Mouse (Mus musculus): ENCODE measurements around the gene Gm48551. TPM values are rescaled to one million over a fixed set of nuclear protein-coding genes. Genes with fewer than 3 reads are reported as not detected.

Gene Gm48551
- polyA plus RNA-seq (2016; fragmentation: Nextera tagmentation; extraction: Ambion mirVana) = 4.0 and 4.8 TPM in 2 replicates

- 9% methylated on average over 54 of the region's 54 CpGs for WGBS
- Histone ChIP-seq H3K36me3 (peaks cover 33% of the 10 kb centered on the region), H3K27me3 (ENCODE audit: insufficient read depth, poor library complexity, severe bottlenecking) (no peaks in the 10 kb centered on the region), H3K9me3 (no peaks in the 10 kb centered on the region), H3K4me1 (replicated peaks) (peaks cover 26% of the 10 kb centered on the region), H3K4me3 (peak within 1 kb of the TSS; percentile 98), H3K27ac (peak within 1 kb of the TSS; percentile 91)
- DNase-seq (ENCODE audit: low spot score) = peak; percentile 98
These were observed at the start of gene Gm48551, which contains the start of gene Dohh for GRCm38 (mm10) chr10:81383802-81384604. Gene Gm48551 (plus strand): TSS chr10:81384466. Gene Dohh (plus strand): TSS chr10:81384428.

- peak; percentile 61 for DNase-seq (ENCODE audit: low spot score)
- peak overlapping the region; percentile 83 for H3K27ac ChIP-seq
- H3K27me3 ChIP-seq (ENCODE audit: insufficient read depth, poor library complexity, severe bottlenecking) = peaks cover 85% of the 10 kb centered on the region
- H3K4me3 ChIP-seq = peak overlapping the region; percentile 27
- H3K9me3 ChIP-seq = no peaks in the 10 kb centered on the region
- WGBS = 33% methylated on average over 19 of the region's 19 CpGs
- H3K36me3 ChIP-seq = no peaks in the 10 kb centered on the region
- H3K4me1 ChIP-seq (replicated peaks) = peaks cover 52% of the 10 kb centered on the region
These were observed 48.6 kb upstream of the Gm48551 start for GRCm38 (mm10) chr10:81335393-81336340.

DNA sequence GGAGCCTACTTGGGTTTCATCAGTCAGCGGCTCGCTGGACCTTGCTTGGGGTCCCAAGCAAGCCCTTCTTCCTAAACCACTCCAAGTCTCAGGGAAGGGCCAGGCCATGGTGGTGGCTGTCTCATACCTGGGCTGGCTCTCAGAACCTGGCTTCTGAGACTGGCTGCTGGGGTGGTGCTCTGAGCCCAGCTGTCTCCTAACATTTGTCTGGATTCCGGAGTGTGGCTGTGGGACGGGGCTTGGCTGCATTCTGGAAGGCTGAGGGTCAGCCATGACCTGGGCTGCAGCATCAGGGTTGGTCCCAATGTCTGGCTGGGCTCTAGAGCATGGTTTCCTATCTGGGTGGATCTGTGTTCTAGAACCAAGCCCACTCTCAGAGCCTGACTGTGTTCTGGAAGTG, 47.7 kb upstream of the Gm48551 start:
- WGBS = 93% methylated on average over 4 of the region's 4 CpGs
- Histone ChIP-seq H3K27me3 (ENCODE audit: insufficient read depth, poor library complexity, severe bottlenecking) (peaks cover 86% of the 10 kb centered on the region), H3K4me3 (no peak overlapping the region), H3K36me3 (no peaks in the 10 kb centered on the region), H3K27ac (peak overlapping the region; percentile 83; the same call in 1 of the 2 replicates), H3K4me1 (replicated peaks) (peaks cover 61% of the 10 kb centered on the region), H3K9me3 (no peaks in the 10 kb centered on the region)
- DNase-seq (ENCODE audit: low spot score) = no peak

DNA sequence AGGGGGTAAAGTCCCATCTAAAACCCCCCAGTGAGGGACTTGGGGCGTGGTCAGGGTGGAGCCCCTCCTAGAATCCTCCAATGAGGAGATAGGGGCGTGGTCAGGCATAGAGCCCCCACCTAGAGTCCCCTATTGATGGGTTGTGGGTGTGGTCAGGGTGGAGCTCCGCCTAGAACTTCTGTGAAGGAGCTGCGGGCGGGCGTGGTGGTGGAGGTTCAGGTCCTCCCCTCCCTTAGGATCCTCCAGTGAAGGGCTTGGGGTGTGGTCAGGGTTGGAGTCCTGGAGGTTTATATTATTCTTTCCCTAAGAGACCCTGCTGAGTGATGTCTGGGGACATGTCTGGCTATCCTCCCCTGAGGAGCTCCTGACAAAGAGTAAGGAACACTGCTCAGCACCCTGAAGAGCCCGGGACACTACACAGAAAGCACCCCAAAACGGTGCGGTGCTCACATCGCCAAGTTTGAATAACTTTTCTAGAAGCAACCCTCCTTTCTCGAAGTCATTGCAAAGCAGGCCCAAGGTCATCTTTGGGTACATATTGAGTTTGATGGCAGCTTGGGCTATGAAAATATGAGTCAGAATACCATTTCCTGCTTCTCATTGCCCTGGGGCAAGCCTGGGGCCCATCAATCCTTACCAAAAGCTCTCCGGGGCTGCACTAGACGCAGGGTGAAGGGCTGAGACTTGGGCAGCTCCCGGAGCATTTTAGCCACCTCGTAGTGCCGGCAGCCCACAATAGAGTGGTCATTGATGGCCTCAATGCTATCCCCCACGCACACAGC, 43.5 kb upstream of the Gm48551 start:
- Histone ChIP-seq H3K36me3 (peaks cover 8% of the 10 kb centered on the region), H3K4me3 (0 out of 2 replicates have a peak overlapping the region, but pooled peaks have one; percentile 5), H3K4me1 (replicated peaks) (peaks cover 42% of the 10 kb centered on the region), H3K27me3 (ENCODE audit: insufficient read depth, poor library complexity, severe bottlenecking) (peaks cover 89% of the 10 kb centered on the region), H3K9me3 (no peaks in the 10 kb centered on the region), H3K27ac (no peak overlapping the region)
- WGBS = 35% methylated on average over 17 of the region's 17 CpGs
- no peak for DNase-seq (ENCODE audit: low spot score)

DNA sequence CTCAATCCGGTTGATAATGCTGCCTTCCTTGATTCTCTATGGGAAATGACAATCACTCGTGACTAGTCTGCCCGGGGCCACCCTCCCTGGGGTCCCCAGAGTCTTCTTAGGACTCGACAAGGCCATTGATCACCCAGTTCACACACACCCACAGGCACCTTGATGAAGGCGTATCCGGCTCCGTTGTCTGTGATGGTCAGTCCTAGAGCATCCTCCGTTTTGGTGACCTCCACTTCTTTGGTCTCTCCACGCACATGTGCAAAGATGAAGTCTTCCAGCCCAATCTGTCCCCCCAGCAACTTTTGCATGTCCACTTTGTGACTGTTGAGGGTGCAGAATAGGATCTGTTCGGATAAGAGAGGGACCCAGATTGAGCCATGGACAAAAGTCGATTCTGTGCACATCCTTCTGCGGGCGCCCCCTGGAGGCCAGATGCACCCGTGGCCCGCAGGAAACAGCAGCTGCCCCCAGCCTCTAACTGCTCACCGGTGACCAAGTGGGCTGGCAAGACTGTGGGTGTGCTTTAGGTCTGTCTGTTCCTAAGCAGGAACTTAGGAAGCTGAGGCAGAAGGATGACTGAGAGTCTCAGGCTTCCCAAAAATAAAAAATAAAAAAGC, 42.8 kb upstream of the Gm48551 start:
- Histone ChIP-seq H3K4me3 (0 out of 2 replicates have a peak overlapping the region, but pooled peaks have one; percentile 5), H3K36me3 (peaks cover 15% of the 10 kb centered on the region), H3K27me3 (ENCODE audit: insufficient read depth, poor library complexity, severe bottlenecking) (peaks cover 91% of the 10 kb centered on the region), H3K9me3 (no peaks in the 10 kb centered on the region), H3K4me1 (replicated peaks) (peaks cover 41% of the 10 kb centered on the region), H3K27ac (no peak overlapping the region)
- DNase-seq (ENCODE audit: low spot score) = peak; percentile 74
- 32% methylated on average over 16 of the region's 16 CpGs for WGBS

- no peak for DNase-seq (ENCODE audit: low spot score)
- Histone ChIP-seq H3K4me1 (replicated peaks) (peaks cover 49% of the 10 kb centered on the region), H3K27ac (peak within 1 kb of the TSS; percentile 66; the same call in 1 of the 2 replicates), H3K27me3 (ENCODE audit: insufficient read depth, poor library complexity, severe bottlenecking) (peaks cover 91% of the 10 kb centered on the region), H3K9me3 (no peaks in the 10 kb centered on the region), H3K36me3 (peaks cover 26% of the 10 kb centered on the region), H3K4me3 (peak within 1 kb of the TSS; percentile 56)
- WGBS = 8% methylated on average over 58 of the region's 67 CpGs
These were observed 41.4 kb upstream of the Gm48551 start, which contains the start of gene Gipc3 for GRCm38 (mm10) chr10:81342686-81343505. Gene Gipc3 (minus strand): TSS chr10:81343266.

- no peak overlapping the region for H3K4me3 ChIP-seq
- peaks cover 93% of the 10 kb centered on the region for H3K27me3 ChIP-seq (ENCODE audit: insufficient read depth, poor library complexity, severe bottlenecking)
- no peaks in the 10 kb centered on the region for H3K9me3 ChIP-seq
- H3K4me1 ChIP-seq (replicated peaks) = peaks cover 61% of the 10 kb centered on the region
- 55% methylated on average over 8 of the region's 8 CpGs for WGBS
- no peak overlapping the region for H3K27ac ChIP-seq
- no peak for DNase-seq (ENCODE audit: low spot score)
- H3K36me3 ChIP-seq = peaks cover 38% of the 10 kb centered on the region
These were observed 39.7 kb upstream of the Gm48551 start for GRCm38 (mm10) chr10:81344421-81345161.

DNA sequence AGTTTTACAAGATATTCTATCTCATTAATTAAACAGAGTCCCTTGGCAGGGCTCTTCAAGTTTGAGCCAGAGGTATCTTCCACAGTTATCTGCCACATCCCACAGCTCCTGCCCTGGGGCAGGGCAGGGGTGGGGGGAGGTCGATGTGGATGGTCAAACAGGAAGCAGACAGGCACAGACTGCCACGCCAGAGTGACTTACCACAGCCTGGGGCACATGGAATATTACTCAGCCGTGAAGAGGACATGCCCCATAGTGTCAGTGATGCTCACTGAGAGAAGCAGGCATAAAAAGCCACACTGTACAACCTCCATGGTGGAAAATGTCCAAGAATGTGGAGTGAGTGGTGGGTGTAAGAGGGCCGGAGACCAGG, 39.1 kb upstream of the Gm48551 start:
- Histone ChIP-seq H3K9me3 (no peaks in the 10 kb centered on the region), H3K4me3 (no peak overlapping the region), H3K27me3 (ENCODE audit: insufficient read depth, poor library complexity, severe bottlenecking) (peaks cover 90% of the 10 kb centered on the region), H3K4me1 (replicated peaks) (peaks cover 63% of the 10 kb centered on the region), H3K36me3 (peaks cover 38% of the 10 kb centered on the region), H3K27ac (no peak overlapping the region)
- no peak for DNase-seq (ENCODE audit: low spot score)
- WGBS = 86% methylated on average over 4 of the region's 4 CpGs

DNA sequence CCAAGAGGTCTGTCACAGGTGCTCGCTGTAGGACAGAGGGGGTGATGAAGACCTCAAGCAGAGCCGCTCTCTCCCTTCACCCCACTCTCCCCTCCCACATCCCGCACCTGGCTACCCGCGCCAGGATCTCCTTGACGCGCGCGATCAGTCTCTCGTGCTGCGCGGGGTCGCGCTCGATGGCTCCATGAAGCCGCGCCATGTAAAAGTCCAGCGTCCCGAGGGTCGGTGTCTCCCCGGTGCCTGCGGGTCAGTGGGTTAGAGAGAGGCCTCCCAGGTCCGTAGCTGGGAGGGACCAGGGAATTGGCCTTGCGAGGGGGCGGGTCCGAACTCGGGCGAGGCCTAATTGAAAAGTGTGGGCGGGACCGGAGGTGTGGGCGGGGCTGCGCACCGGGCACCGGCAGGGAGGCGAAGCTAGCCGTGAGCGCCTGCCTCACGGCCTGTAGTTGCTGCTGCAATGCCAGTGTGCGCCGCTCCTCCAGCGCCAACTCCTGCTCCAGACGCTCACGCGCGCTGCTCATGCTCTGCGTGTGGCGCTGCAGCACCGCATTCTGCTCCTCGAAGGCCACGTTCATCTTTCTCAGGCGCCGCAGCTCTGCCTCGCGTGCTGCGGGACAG, 37.7 kb upstream of the Gm48551 start:
- Histone ChIP-seq H3K27ac (peak overlapping the region; percentile 17; the same call in 1 of the 2 replicates), H3K4me1 (replicated peaks) (peaks cover 56% of the 10 kb centered on the region), H3K27me3 (ENCODE audit: insufficient read depth, poor library complexity, severe bottlenecking) (peaks cover 75% of the 10 kb centered on the region), H3K4me3 (peak overlapping the region; percentile 46), H3K9me3 (no peaks in the 10 kb centered on the region), H3K36me3 (peaks cover 38% of the 10 kb centered on the region)
- 6% methylated on average over 55 of the region's 55 CpGs for WGBS
- peak; percentile 73 for DNase-seq (ENCODE audit: low spot score)

DNA sequence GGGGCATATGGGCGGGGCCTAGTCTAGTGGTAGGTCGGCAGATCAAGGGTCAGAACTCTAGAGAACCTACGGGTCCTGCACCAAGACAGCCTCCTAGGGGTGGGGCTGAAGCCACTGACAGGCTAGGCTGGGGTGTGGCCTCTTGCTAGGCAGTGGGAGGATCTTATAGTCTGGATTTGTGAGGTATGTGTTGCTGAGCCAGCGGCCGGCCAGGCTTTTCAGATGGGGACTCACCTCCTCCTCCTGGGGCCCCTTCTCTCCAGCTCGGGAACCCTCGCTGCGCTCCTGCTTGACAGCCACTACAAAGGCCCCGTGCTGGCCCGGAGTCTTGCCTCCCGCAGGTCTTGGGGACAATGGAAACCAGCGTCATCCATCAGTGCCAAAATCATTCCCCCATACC, 35.1 kb upstream of the Gm48551 start:
- WGBS = 4% methylated on average over 12 of the region's 12 CpGs
- DNase-seq (ENCODE audit: low spot score) = peak; percentile 47
- H3K36me3 ChIP-seq = peaks cover 38% of the 10 kb centered on the region
- H3K27ac ChIP-seq = peak overlapping the region; percentile 89
- H3K27me3 ChIP-seq (ENCODE audit: insufficient read depth, poor library complexity, severe bottlenecking) = peaks cover 50% of the 10 kb centered on the region
- H3K9me3 ChIP-seq = no peaks in the 10 kb centered on the region
- peaks cover 47% of the 10 kb centered on the region for H3K4me1 ChIP-seq (replicated peaks)
- H3K4me3 ChIP-seq = peak overlapping the region; percentile 92
